Mouse (Mus musculus): ENCODE measurements around the gene Pkhd1. TPM values are rescaled to one million over a fixed set of nuclear protein-coding genes. Genes with fewer than 3 reads are reported as not detected.

Gene Pkhd1
- not detected in 2 replicates for polyA plus RNA-seq (2015; fragmentation: Nextera tagmentation; extraction: Ambion mirVana)

DNA sequence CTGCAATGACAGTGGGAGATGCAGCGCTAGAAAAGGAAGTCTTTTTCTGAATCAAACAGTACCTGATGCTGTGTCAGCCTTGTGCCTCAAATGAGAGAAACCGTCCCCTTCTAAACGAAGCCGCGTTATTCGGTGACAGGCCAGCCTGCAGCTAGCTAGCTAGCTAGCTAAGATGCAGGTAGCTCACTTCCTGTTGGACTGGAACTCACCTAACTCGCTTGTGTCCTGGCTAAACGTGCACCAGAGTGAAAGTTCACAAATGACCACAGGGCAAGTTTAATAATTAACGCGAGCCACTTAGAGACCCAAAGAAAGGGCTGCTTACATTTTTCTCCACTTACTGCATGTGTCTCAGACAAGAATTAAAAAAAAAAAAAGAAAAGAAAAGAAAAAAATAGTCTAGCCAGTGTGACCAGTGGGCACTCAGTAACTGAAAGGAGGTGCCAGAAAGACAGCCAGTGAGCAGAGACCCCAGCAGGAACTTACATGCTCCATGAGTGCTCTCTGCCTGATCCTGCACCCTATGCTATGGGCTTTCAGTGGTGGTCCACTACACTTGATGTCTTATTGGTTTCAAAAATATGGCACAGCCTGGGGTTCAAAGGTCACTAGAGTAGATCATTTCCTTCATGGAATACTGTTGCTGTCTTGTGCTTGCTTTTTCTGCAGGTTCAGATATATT lies at the start of gene Pkhd1:
TSS of gene Pkhd1 (minus strand) at position 216 of the 682 bp plus-strand sequence.
- Histone ChIP-seq H3K27ac (no peak within 1 kb of the TSS), H3K4me2 (no peak within 1 kb of the TSS), H3K4me1 (no peaks in the 10 kb centered on the region), H3K4me3 (no peak within 1 kb of the TSS), H3K9me3 (no peaks in the 10 kb centered on the region), H3K27me3 (no peaks in the 10 kb centered on the region), H3K9ac (no peak within 1 kb of the TSS), H3K36me3 (no peaks in the 10 kb centered on the region)
- WGBS, result 66% methylated on average over 10 of the region's 10 CpGs
- ATAC-seq (ENCODE audit: insufficient number of reproducible peaks, insufficient read depth, low FRiP score, low TSS enrichment, low read depth), result no peak

DNA sequence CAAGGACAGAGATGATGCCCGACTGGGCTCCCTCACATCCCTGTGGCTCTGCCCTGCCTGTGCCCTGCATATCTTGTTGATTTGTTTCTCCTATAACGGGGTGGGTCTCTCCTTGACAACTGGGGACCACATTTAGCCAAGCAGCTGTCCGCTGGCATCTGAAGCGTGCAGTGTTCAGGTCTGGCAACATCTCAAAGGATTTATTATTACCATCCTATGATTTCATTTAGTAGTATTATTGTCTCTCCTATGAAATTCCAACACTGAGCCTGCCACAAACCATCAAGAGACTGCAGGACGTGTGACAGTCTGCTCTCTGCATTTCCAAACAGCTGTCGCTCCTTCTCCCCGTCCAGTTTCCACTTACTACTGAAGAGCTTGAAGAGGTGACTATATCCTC lies 49.7 kb upstream of the Pkhd1 start:
- H3K36me3 ChIP-seq, result no peaks in the 10 kb centered on the region
- no peak overlapping the region for H3K27ac ChIP-seq
- ATAC-seq (ENCODE audit: insufficient number of reproducible peaks, insufficient read depth, low FRiP score, low TSS enrichment, low read depth), result no peak

DNA sequence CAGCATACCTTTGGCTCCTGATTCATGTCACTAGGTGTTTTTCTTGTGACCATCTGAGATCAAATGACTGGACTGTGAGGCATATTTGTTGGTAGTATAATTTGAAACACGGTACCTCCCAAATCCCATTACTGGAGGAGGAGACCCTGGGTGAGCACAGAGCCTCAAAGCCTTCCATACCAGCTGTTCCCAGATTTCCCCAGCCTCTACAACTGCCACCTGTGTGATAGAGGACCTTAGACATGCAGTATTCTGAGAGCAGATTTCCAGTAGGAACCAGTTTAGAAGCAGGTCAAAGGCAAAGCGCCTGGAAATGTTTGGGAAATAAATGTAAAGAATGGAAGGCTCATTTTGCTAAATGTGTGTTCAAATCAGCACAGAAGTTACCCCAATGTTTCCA lies 48.4 kb upstream of the Pkhd1 start:
- no peak overlapping the region for H3K4me3 ChIP-seq
- WGBS, result 82% methylated on average over 2 of the region's 2 CpGs
- no peaks in the 10 kb centered on the region for H3K27me3 ChIP-seq
- H3K36me3 ChIP-seq, result no peaks in the 10 kb centered on the region
- H3K27ac ChIP-seq, result no peak overlapping the region
- no peak for ATAC-seq (ENCODE audit: insufficient number of reproducible peaks, insufficient read depth, low FRiP score, low TSS enrichment, low read depth)
- H3K9ac ChIP-seq, result no peak overlapping the region
- no peak overlapping the region for H3K4me2 ChIP-seq
- no peaks in the 10 kb centered on the region for H3K9me3 ChIP-seq
- no peaks in the 10 kb centered on the region for H3K4me1 ChIP-seq

More for the DNA sequence above, 49.7 kb upstream of the Pkhd1 start:
- Histone ChIP-seq H3K4me2 (no peak overlapping the region), H3K9me3 (no peaks in the 10 kb centered on the region), H3K9ac (no peak overlapping the region), H3K4me1 (no peaks in the 10 kb centered on the region), H3K27me3 (no peaks in the 10 kb centered on the region), H3K4me3 (no peak overlapping the region)
- 69% methylated on average over 7 of the region's 7 CpGs for whole genome bisulfite sequencing

DNA sequence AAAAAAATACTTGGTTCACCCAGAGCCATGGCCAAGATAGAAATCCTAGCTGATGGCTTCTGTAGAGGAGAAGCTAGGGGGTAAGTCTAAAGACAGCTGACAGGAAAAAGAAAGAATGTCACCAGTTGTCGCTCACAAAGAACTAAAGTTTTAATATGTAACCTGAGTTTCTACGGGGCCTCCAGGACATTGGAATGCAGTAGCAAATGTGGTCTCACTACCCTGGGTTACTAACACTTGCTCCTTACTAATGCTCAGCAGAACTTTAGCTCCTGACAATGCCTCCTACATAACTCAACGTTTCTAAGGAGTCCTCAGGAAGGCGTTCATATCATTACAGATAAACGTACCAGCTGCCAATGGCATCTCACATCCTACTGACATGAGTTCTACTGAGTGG lies 37.2 kb upstream of the Pkhd1 start:
- Histone ChIP-seq H3K27ac (no peak overlapping the region), H3K4me2 (no peak overlapping the region), H3K4me3 (no peak overlapping the region), H3K9me3 (no peaks in the 10 kb centered on the region), H3K9ac (no peak overlapping the region), H3K4me1 (no peaks in the 10 kb centered on the region), H3K27me3 (no peaks in the 10 kb centered on the region), H3K36me3 (no peaks in the 10 kb centered on the region)
- WGBS, result 62% methylated on average over 5 of the region's 5 CpGs
- ATAC-seq (ENCODE audit: insufficient number of reproducible peaks, insufficient read depth, low FRiP score, low TSS enrichment, low read depth), result no peak

DNA sequence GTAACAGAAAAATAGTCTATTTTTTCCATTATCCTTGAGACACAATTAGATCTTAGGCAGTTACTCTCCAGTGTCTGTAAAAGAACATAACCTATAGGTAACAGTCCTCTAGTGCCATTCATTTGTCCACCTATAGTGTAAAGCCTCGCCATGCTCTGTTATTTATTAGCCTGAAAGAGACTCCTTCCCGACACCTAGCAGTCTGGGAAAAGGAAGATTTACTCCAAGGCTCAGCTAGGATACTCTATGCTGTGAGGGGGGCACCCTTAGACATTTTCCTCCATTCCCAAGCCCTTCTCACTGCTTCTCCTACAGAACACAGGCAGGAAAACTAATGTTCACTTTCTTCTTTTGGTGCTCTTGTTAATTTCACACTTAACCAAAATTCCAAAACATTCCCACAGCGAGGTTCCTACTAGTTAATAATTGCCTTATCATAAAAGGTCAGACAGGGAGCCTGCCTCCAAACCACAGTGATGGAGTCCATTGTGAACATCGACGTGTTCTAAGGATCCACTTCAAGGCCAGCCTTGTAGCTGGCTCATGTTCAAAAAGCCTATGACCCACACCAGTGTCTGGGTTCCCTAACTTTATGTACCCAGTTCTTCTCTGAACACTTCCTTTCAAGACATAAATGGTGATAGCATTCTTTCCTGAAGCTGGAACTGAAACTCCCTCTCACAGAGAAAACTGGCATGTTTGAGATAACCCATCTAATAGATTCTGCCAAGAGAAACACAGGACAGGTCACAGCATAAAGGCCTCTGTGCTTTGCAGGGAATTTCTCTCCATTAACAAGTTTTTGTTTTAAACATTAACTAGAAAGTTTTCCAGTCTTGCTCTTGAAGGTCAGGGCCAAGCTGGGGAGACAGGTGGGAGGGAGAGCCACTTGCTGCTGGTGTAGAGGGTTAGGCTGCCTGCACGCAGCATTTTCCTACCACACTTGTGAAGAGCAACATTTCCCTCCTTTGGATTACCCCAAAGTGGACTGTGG lies 35.9 kb upstream of the Pkhd1 start:
- no peak overlapping the region for H3K4me2 ChIP-seq
- H3K36me3 ChIP-seq, result no peaks in the 10 kb centered on the region
- ATAC-seq (ENCODE audit: insufficient number of reproducible peaks, insufficient read depth, low FRiP score, low TSS enrichment, low read depth), result no peak
- H3K4me3 ChIP-seq, result no peak overlapping the region
- H3K9me3 ChIP-seq, result no peaks in the 10 kb centered on the region
- no peaks in the 10 kb centered on the region for H3K27me3 ChIP-seq
- 75% methylated on average over 6 of the region's 6 CpGs for WGBS
- no peaks in the 10 kb centered on the region for H3K4me1 ChIP-seq
- H3K27ac ChIP-seq, result no peak overlapping the region
- H3K9ac ChIP-seq, result no peak overlapping the region

DNA sequence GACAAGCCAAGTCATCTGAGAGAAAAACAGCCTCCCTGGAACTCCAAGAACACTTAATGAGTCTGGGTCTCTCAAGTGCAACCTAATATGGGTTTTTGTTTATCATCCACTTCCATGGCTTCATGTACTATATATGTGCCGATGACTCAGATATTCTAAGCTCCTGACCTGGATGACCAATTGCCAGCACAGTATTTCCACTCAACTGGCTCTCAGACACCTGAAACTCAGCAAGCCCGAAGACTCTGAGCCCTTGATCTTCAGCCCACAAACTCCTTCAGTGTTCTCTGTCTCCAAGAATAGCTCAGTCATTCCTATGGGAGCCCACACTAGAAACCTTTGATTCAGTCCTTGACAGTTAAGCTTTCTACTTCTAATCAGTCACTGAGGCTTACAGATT lies 17.0 kb upstream of the Pkhd1 start:
- H3K27ac ChIP-seq, result no peak overlapping the region
- H3K4me2 ChIP-seq, result no peak overlapping the region
- WGBS, result 81% methylated on average over 2 of the region's 2 CpGs
- ATAC-seq (ENCODE audit: insufficient number of reproducible peaks, insufficient read depth, low FRiP score, low TSS enrichment, low read depth), result no peak
- H3K4me3 ChIP-seq, result no peak overlapping the region
- H3K9ac ChIP-seq, result no peak overlapping the region
- H3K27me3 ChIP-seq, result no peaks in the 10 kb centered on the region
- H3K36me3 ChIP-seq, result no peaks in the 10 kb centered on the region
- H3K4me1 ChIP-seq, result no peaks in the 10 kb centered on the region
- H3K9me3 ChIP-seq, result 0 out of 2 replicates have a peak, but pooled peaks cover 3% of the 10 kb centered on the region

DNA sequence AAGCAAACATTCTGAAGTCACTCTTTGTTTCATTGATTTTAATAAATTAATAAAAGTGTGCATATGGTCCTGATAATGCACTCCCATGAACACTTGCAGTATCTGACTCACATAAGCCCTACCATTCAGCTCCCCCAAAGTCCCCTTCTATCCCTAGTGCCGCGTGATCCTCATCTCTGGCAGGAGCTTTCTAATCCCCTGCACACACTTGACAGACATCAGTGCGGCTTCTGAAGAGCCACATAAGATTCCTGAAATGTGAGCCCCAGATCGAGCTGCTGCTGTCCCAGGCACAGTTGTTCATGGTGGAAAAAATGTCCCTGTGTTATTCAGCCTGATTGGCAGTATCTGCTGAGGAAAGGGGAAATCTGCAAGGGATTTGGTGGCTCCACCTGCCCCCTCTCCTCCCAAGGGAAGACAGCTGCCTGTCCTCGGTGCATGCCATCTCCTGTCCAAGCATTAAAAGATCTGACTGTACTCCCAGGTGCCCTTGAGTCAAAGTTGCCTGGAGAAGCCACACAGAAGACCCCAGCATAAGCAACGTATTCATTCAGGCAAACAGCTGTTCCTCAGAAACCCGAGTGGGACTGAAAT lies 15.5 kb upstream of the Pkhd1 start:
- 65% methylated on average over 7 of the region's 7 CpGs for WGBS
- ATAC-seq (ENCODE audit: insufficient number of reproducible peaks, insufficient read depth, low FRiP score, low TSS enrichment, low read depth), result no peak
- H3K9ac ChIP-seq, result no peak overlapping the region

DNA sequence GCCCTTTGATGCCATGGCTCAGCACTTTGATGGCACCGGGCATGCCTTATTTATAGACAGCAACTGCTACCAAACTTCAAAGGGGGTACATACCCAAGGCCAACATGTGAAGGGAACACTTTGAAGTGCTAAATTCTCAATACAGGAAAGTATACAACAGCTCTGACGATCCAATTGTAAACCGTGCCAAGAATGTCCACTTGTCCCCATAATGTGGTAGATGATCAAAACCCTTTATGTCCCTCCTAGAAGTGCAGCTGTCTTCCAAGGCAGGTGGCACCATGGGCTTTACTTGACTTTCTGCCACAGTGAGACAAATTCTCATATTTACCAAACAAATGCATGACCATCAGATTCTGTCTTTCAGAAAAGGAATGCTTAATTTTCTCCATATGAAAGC lies 6.7 kb upstream of the Pkhd1 start:
- H3K27ac ChIP-seq, result no peak overlapping the region
- ATAC-seq (ENCODE audit: insufficient number of reproducible peaks, insufficient read depth, low FRiP score, low TSS enrichment, low read depth), result no peak
- H3K27me3 ChIP-seq, result no peaks in the 10 kb centered on the region
- no peaks in the 10 kb centered on the region for H3K9me3 ChIP-seq
- WGBS, result 85% methylated on average over 3 of the region's 3 CpGs
- H3K4me2 ChIP-seq, result no peak overlapping the region
- H3K4me1 ChIP-seq, result no peaks in the 10 kb centered on the region
- H3K9ac ChIP-seq, result no peak overlapping the region
- no peaks in the 10 kb centered on the region for H3K36me3 ChIP-seq
- no peak overlapping the region for H3K4me3 ChIP-seq

More for the DNA sequence above, 15.5 kb upstream of the Pkhd1 start:
- Histone ChIP-seq H3K27ac (no peak overlapping the region), H3K4me1 (no peaks in the 10 kb centered on the region), H3K4me2 (no peak overlapping the region), H3K9me3 (0 out of 2 replicates have a peak, but pooled peaks cover 3% of the 10 kb centered on the region), H3K4me3 (no peak overlapping the region), H3K36me3 (no peaks in the 10 kb centered on the region), H3K27me3 (no peaks in the 10 kb centered on the region)

DNA sequence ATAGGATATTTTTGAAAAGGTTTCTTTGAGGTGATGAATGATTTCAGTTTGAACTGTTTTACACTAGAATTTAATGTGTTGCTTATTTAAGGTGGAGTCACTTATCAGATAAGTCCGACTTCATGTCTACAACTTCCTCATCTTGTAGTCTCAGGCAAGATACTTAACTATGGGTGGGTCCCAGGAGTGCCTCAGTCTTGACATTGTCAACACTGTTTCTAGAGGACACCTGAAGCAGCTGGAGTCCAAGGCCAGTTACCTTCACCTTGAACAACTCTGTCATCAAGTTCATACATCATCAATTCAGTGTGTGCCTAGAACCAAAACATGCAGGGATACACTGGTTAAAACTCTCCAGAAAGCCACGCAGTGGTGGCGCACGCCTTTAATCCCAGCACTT lies 5.5 kb upstream of the Pkhd1 start:
- Histone ChIP-seq H3K9me3 (no peaks in the 10 kb centered on the region), H3K36me3 (no peaks in the 10 kb centered on the region), H3K27ac (no peak overlapping the region), H3K4me2 (no peak overlapping the region), H3K9ac (no peak overlapping the region), H3K27me3 (no peaks in the 10 kb centered on the region), H3K4me3 (no peak overlapping the region), H3K4me1 (no peaks in the 10 kb centered on the region)
- 90% methylated on average over 4 of the region's 4 CpGs for WGBS
- no peak for ATAC-seq (ENCODE audit: insufficient number of reproducible peaks, insufficient read depth, low FRiP score, low TSS enrichment, low read depth)

DNA sequence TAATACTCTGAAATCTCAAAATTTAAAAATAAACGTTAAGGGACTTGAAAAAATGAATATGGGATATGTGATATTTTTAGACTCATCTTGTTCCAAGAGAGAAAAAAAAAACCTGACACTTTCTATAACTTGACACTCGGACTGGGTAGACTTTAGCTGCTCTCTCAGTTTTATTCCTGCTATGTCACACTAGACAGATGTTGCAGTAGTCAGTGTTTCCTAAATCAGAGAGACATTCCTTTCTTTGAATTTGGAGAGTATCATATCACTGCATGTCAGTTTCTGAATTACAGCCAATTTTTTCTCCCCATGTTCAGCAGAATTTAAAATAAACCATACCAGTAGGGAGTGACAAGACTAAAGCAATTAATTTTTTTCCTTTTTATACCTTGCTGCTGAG lies 2.7 kb upstream of the Pkhd1 start:
- no peaks in the 10 kb centered on the region for H3K9me3 ChIP-seq
- H3K27me3 ChIP-seq, result no peaks in the 10 kb centered on the region
- H3K9ac ChIP-seq, result no peak overlapping the region
- no peaks in the 10 kb centered on the region for H3K4me1 ChIP-seq
- H3K27ac ChIP-seq, result no peak overlapping the region
- 49% methylated on average over 2 of the region's 2 CpGs for WGBS
- no peak for ATAC-seq (ENCODE audit: insufficient number of reproducible peaks, insufficient read depth, low FRiP score, low TSS enrichment, low read depth)
- no peak overlapping the region for H3K4me3 ChIP-seq
- H3K4me2 ChIP-seq, result no peak overlapping the region
- H3K36me3 ChIP-seq, result no peaks in the 10 kb centered on the region

DNA sequence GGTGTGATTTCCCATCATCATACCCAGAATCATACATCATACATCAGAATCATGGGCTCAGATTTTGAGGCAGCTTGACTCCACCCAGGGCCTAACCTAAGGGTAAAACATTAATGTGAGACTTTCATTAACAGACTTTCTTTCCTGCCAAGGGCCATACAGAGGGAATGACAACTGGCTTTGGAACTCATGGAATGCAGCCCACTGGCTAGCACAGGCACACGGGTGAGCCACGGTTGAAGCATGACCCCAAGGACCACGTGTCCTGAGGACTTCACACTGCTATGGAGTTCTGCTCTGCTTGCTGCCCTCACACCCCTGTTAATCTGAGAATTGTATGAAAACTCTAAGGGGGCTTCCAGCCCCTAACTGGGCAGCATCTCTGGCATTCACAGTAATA lies 1.5 kb upstream of the Pkhd1 start:
- no peaks in the 10 kb centered on the region for H3K27me3 ChIP-seq
- WGBS, result 51% methylated on average over 3 of the region's 3 CpGs
- no peak overlapping the region for H3K4me2 ChIP-seq
- no peak overlapping the region for H3K9ac ChIP-seq
- ATAC-seq (ENCODE audit: insufficient number of reproducible peaks, insufficient read depth, low FRiP score, low TSS enrichment, low read depth), result no peak
- H3K4me1 ChIP-seq, result no peaks in the 10 kb centered on the region
- no peak overlapping the region for H3K4me3 ChIP-seq
- H3K36me3 ChIP-seq, result no peaks in the 10 kb centered on the region
- H3K27ac ChIP-seq, result no peak overlapping the region
- no peaks in the 10 kb centered on the region for H3K9me3 ChIP-seq

Data from embryonic facial prominence, embryonic 13.5 days (tissue).